Mouse (Mus musculus) megakaryocyte, embryonic 14.5 days (primary cell): Measurements from ENCODE around the gene Tbxas1.

Experiments
- FLI1 ChIP-seq: IDR thresholded peaks from 2 replicates; pipeline ENCODE4 v1.6.1; 2012; ENCODE audit warnings: low read length, inconsistent platforms, mixed read lengths
- GATA1 ChIP-seq: IDR thresholded peaks from 3 replicates; pipeline ENCODE4 v1.6.1; 2012; ENCODE audit warnings: mixed read lengths, low read length, inconsistent platforms, borderline replicate concordance

- TF ChIP-seq GATA1 (no peak), FLI1 (no peak)
Observed at GRCm38 (mm10) chr6:39117584-39118455, 242.6 kb downstream of the Tbxas1 start, which contains the start of gene Parp12.
